Mouse (Mus musculus) ES-Bruce4 (cell line): Measurements from ENCODE around the gene Chek2.

ENCODE experiments used
- EP300 ChIP-seq: IDR thresholded peaks from 2 replicates; pipeline ENCODE4 v1.6.1; 2011; ENCODE audit warnings: low read depth, low read length; ENCODE audit not compliant: insufficient read depth
- POLR2A ChIP-seq: IDR thresholded peaks from one replicate; pipeline ENCODE4 v1.8.1; 2011; ENCODE audit warnings: low read length; ENCODE audit not compliant: insufficient read depth

DNA sequence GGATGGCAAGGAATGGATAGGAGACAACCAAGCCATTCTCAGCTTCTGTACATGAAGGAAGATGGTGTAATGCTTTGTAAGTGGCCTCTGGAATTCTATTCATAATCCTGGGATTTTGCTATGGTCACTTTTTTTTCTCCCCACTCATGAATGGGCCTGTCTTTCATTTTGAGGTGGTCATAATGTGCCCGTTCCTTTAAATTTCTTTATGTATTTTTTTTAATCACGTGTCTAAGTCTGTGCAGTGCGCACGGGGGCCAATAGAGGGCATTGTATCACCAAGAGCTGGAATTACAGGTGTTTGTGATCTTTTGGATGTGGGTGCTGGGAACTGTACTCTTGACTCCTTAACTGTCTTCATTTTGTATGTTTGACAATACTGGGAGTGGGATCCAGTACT is 686 bp downstream of the Chek2 start:
- TF ChIP-seq EP300, result no peak
- no peak for TF ChIP-seq POLR2A
